Mouse (Mus musculus) layer of hippocampus, adult 18-20 months (tissue): ENCODE measurements at regions not wholly inside any gene's neighbourhood (a gene's known extent, or its start where the extent isn't known, plus 50 kb on each side); places are given as distances from the start of the nearest gene placed in this dataset.

Source experiments
- DNase-seq, 2 experiments: peaks; one replicate each; pipeline ENCODE4 v3.0.0; 2022; ENCODE audit warnings: low spot score in 2 of 2

DNA sequence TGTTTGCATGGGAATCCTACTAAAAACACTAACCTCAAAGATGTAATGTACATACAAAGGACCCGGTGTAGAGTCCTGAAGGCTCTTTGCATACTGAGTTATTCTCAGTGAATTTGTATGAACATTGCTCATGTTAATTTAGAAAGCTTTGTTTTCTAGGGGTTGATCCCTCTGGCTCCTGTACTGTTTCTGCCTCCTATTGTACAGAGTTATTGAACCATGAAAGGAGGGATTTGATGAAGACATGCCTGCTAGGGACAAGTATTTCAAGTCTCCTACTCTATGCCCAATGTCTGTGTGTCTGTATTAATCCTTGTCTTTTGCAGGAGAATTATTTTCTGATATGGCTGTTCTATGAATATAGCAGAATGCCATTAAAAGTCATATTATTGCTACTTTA lies 1425.1 kb downstream of the Fam181b start:
- DNase-seq = no peak

- no peak for DNase-seq
Measured at GRCm38 (mm10) chr7:94517002-94517401, 1437.3 kb downstream of the Fam181b start.

DNA sequence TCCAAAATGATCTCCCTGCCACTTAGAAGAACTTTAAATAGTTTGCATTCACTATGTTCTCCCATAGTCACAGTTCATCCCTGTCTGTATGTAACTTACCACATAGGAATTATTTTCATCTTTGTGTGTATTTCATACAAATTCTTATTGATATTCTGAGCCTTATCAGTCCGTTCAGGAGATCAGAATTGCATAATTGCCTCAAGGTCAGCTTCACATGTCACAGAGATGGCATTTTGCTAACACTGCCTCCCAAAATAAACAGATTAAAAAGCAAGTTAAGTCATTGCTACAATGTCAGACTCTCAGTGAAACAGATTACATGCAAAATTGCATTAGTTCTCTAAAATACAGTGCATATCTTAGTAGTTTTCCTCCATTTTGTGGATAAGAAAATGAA lies 1452.9 kb downstream of the Fam181b start:
- DNase-seq = no peak

DNA sequence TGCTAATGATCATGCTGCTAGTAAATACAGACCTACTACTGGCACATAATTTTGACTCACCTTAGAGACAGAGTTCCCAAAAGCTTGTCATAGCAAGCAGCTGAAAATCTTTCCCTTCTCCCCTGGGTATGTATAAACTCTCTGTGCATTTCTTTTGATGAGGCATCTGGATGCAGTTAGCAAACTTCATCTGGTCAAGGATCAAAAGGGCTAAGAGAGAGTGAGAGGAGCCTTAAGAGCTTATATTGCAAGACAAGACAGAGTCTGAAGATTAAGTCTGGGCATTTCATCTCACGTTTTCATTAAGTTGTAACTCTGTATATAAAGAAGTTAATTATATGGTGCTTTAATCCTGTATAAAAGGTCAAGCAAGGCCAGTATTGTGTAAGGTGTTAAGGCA lies 1468.7 kb downstream of the Fam181b start:
- DNase-seq = no peak

DNA sequence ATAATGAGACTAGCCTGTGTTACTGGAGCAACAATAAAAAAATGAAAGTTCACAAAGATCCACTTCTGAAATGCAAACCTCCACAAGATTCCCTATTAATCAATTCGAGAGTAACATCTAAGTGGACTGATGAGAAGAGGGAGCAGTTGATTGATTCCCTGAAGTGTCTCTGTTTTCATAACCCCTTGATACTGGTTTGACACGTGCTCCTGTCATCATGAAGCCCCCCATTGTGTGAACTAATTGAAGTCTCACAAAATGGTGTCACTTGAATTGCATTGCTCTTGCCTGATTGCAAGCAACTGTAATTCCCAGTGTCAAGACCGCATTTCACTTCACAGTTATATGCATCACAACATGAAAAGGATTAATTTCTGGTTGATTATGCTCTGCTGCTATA lies 1501.8 kb downstream of the Fam181b start:
- DNase-seq = no peak

DNA sequence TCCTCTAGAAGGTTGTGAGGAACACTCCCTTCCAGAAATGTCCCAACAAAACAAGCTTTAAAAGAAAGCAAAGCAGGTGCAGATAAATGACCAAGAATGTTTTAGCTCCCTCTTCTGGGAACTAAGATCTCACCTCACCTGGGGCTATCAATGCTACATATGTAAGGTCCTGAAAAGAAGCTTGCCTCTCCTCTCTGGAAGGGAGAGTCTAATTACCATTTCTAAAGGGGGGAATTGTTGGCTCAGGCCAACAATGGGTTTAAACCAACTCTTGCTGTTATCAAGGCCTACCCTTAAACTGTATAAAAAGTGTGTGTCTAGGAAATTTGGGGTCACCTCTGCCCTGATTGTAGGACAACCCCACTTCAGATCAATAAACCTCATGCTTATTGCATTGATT lies 1508.1 kb downstream of the Fam181b start:
- DNase-seq = no peak

GRCm38 (mm10) chr7:94594643-94595042 lies 1515.0 kb downstream of the Fam181b start:
- DNase-seq = no peak

DNA sequence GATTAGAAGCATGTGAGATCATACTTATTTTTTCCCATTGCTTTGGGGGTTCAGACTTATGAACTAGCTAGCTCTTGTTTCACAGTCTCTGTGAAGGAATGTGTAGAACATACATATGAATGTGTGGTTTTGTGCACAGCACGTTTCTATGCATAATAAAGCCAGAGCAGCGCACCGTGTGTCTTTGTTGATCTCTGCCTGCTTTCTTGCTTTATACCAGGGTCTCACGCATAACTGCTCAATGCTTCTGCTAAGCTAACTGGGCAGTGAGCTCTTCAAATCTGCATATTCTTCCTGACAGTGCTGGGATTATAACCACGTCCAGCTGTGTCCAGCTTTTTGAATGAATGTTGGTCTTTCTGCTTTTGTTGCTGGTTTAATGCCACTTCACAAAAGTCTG lies 1539.3 kb downstream of the Fam181b start:
- no peak for DNase-seq

- no peak for DNase-seq
Measured at GRCm38 (mm10) chr7:94624546-94624945, 1544.9 kb downstream of the Fam181b start.

GRCm38 (mm10) chr7:94637367-94638023 lies 1533.6 kb upstream of the Tenm4 start:
- DNase-seq = no peak

DNA sequence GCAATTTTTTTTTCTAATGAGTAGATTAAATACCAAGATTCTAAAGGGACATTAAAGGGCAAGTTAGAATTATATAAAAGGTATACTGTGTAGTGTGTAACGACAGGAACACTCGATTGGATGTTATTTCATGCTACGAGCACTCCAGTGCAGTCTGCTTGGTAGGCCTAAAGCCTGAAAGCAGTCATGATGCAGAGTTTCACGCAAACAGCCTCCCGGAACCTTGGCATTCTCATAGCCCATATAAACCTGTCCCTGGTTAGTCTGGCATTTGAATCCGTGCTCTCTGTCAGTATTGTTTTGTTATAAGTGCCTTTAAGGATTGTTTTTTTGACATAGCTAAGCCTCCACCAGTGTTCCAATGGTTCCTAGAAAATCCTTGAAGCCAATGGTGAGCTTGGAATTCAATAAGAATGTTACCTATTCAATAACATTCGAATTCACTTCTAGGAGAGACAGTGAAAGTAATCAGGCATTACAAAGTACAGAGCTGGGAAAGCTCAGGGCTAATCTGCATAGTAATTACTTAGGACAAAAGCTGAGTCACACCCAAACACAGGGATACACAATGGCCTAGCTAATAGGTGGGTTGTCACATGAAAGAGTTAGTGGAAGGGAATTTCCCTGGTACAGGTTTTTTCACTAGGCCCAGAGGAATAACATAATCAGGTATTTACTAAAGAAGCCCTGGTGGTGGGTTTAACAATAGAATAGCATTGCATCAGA lies 1526.3 kb upstream of the Tenm4 start:
- DNase-seq = no peak

- no peak for DNase-seq
Measured at GRCm38 (mm10) chr7:94645337-94645736, 1525.7 kb upstream of the Tenm4 start.

DNA sequence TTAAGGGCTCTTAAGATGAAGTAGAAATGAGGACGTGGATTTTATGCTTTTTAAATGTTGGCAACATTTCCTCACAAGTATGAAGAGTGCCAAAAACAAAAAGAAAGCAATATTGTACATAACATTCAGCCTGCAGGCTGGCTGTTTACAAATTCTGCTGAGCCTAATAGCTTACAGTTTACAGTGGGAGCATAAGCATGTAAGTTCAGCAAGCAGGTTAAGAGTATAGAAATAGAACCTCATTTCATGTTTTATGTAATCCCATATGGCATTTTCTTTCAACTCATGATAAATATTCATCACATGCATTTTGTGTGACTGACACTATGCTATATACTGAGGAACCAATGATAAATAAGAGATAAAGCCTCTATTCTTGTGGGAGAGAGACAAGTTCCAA lies 1520.6 kb upstream of the Tenm4 start:
- no peak for DNase-seq

GRCm38 (mm10) chr7:94666392-94667155 lies 1504.5 kb upstream of the Tenm4 start:
- DNase-seq = no peak

- DNase-seq = no peak
Measured at GRCm38 (mm10) chr7:94668296-94668695, 1502.8 kb upstream of the Tenm4 start.

DNA sequence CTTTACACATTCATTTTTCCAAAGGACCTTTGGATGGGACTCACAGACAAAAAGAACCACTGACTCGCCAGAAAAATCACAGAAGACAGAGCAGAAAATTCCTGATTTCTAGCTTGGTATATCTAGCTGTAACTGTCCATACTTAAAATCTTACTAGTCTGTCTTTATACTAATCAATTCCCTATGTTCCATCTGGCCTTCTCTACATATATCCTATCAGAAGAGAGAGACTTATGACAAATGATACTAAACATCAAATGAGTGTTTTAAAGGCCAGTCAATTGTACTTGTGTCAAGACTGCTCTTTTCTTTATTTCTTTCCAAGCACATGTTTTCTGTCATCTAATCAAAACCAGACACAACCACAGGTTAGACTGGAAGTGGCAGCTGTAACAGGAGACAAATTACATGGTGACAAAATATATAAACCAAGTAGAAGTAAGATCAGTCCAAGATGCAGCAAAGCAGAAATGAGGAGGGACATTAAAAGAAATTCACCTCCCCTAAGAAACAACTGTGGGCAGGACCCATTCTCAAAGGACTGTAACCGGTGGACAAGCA lies 1502.1 kb upstream of the Tenm4 start:
- no peak for DNase-seq

DNA sequence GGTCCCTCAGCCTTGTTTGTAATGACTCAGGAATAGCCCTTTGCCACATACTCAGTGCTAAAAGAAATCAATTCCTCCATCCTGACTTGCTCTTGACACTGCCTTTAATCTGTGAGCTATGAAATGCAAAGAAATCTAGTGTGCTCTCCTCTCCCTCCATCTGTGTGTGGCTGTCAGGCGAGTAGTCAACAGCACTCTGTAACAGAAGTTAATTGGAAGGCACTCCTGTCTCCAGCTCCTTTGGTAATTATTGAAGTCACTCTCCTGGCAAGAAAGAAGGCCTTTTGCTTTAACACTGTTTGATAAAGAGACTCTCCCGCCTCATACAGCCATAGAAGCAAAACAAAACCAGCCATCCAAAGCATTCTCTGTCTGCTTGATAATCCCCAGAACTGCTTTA lies 1483.2 kb upstream of the Tenm4 start:
- peak in 1 of 2 experiments; percentile 3 for DNase-seq

DNA sequence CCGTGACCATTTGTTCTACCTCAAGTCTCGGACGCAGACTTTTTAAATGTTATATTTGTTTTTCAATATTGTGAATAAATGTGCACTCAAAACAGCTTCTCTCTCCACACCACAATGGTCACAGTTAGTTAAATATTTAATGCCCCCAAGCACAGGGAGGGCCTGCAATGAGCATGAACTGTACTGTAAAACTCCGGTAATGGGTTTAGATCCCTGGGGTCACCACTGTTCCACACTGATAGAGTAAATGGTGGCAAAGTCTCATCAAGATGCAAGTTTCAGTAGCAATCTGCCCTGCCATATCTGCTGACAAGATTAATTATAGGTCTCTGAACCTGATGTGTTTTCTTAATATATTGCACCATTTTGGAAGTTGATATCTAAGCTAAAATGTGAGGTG lies 1473.8 kb upstream of the Tenm4 start:
- DNase-seq = no peak

DNA sequence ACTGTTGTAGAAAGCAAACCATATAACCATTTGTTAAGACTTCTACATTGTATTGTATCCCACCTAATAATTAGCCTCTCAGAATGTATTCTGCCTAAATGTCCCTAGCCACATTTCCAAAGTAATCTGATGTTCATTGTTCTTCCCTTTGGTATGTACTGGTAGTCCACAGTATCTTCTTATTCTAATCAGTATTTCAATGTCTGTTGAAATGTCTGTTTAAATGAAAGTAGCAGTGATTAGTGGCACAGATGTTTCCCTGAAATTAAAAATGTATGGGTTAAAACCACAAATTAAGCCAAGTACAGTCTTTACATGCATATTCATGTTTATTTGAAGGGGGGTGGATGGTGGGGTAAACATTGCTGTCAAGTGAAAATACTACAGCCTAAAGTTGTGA lies 1464.6 kb upstream of the Tenm4 start:
- DNase-seq = no peak

DNA sequence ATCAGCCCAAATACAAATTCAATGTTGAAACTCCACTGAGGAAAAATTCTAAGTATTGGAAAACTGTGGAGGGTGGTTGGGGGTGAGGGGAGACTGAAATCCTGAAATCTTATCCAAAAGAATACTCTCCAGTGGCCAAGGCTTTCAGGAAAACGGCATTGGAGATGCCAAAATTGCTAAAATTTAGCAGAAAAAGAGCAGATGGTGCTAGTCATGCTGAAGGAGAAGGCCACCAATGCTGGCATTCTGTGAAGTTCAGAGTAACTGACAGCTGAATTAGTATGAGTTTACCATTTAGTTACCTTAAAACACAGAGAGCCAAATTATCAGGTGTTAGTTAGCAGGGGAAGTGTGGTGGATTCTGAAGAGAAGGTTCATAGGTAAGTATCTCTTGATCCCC lies 1437.6 kb upstream of the Tenm4 start:
- peak; percentile 6 to 9 for DNase-seq

DNA sequence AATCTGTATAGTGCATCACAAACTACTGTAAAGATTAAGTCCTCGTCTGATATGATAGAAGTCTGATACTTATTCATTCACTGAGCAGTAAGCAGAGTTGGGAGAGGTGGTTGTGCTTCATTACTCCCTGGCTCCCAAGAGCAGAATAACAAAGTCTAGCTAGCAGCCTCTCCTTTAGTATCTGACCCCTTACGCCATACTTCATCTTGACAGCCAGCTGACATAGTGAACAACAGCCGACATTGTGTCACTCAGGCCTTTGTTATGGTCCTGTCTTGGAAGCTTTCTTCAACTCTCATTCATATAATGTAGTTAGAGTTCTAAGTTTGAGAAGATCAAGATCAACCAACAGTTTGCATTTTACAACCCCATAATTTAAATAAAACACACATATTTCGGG lies 1436.3 kb upstream of the Tenm4 start:
- no peak for DNase-seq
